Mouse (Mus musculus): ENCODE results near the gene Prop1. TPM values are rescaled to one million over a fixed set of nuclear protein-coding genes. Genes with fewer than 3 reads are reported as not detected.

The Prop1 gene
- polyA plus RNA-seq (2015; fragmentation: Nextera tagmentation; extraction: Ambion mirVana) = not detected in 2 replicates

GRCm38 (mm10) chr11:50953665-50954064 is at the start of gene Prop1:
Prop1 (minus strand) TSS chr11:50953765.
- Histone ChIP-seq H3K36me3 (ENCODE audit: insufficient read depth, low read length) (no peaks in the 10 kb centered on the region), H3K4me1 (ENCODE audit: insufficient read depth, low read depth, low read length) (no peaks in the 10 kb centered on the region), H3K4me2 (replicated peaks; ENCODE audit: low read depth, low read length) (peak within 1 kb of the TSS; percentile 17; the same call in 1 of the 2 replicates), H3K9ac (replicated peaks; ENCODE audit: low read depth) (no peak within 1 kb of the TSS), H3K9me3 (ENCODE audit: low read length) (no peaks in the 10 kb centered on the region), H3K27ac (ENCODE audit: low read length) (no peak within 1 kb of the TSS), H3K4me3 (ENCODE audit: low read depth, low read length) (no peak within 1 kb of the TSS), H3K27me3 (replicated peaks; ENCODE audit: insufficient read depth, low read length) (no peaks in the 10 kb centered on the region)
- TF ChIP-seq CTCF (IDR thresholded peaks at IDR 0.05) = no peak
- no peak for TF ChIP-seq EP300 (IDR thresholded peaks at IDR 0.05)
- ATAC-seq (no peak), DNase-seq (ENCODE audit: low spot score) (no peak)
- WGBS = 50% methylated on average over 6 of the region's 6 CpGs

- DNase-seq (ENCODE audit: low spot score) = no peak
- no peak within 1 kb of the TSS for H3K4me2 ChIP-seq (replicated peaks; ENCODE audit: low read depth, low read length)
- WGBS = 63% methylated on average over 5 of the region's 5 CpGs
- no peak for ATAC-seq
- no peaks in the 10 kb centered on the region for H3K9me3 ChIP-seq (ENCODE audit: low read length)
- H3K27me3 ChIP-seq (replicated peaks; ENCODE audit: insufficient read depth, low read length) = no peaks in the 10 kb centered on the region
- no peaks in the 10 kb centered on the region for H3K36me3 ChIP-seq (ENCODE audit: insufficient read depth, low read length)
- H3K4me1 ChIP-seq (ENCODE audit: insufficient read depth, low read depth, low read length) = no peaks in the 10 kb centered on the region
- H3K27ac ChIP-seq (ENCODE audit: low read length) = no peak within 1 kb of the TSS
- no peak within 1 kb of the TSS for H3K4me3 ChIP-seq (ENCODE audit: low read depth, low read length)
- H3K9ac ChIP-seq (replicated peaks; ENCODE audit: low read depth) = no peak within 1 kb of the TSS
- TF ChIP-seq CTCF (IDR thresholded peaks at IDR 0.05) = no peak
- TF ChIP-seq EP300 (IDR thresholded peaks at IDR 0.05) = no peak
Observed at GRCm38 (mm10) chr11:51003296-51003695, 49.7 kb upstream of the Prop1 start, which contains the start of gene Olfr51. Olfr51 (plus strand) TSS chr11:51003596.

- H3K4me3 ChIP-seq (ENCODE audit: low read depth, low read length) = no peak within 1 kb of the TSS
- no peaks in the 10 kb centered on the region for H3K9me3 ChIP-seq (ENCODE audit: low read length)
- WGBS = 51% methylated on average over 5 of the region's 5 CpGs
- DNase-seq (ENCODE audit: low spot score) (no peak), ATAC-seq (no peak)
- no peaks in the 10 kb centered on the region for H3K4me1 ChIP-seq (ENCODE audit: insufficient read depth, low read depth, low read length)
- no peak for TF ChIP-seq EP300 (IDR thresholded peaks at IDR 0.05)
- no peak for TF ChIP-seq CTCF (IDR thresholded peaks at IDR 0.05)
- H3K36me3 ChIP-seq (ENCODE audit: insufficient read depth, low read length) = no peaks in the 10 kb centered on the region
- no peaks in the 10 kb centered on the region for H3K27me3 ChIP-seq (replicated peaks; ENCODE audit: insufficient read depth, low read length)
- no peak within 1 kb of the TSS for H3K27ac ChIP-seq (ENCODE audit: low read length)
- no peak within 1 kb of the TSS for H3K4me2 ChIP-seq (replicated peaks; ENCODE audit: low read depth, low read length)
- no peak within 1 kb of the TSS for H3K9ac ChIP-seq (replicated peaks; ENCODE audit: low read depth)
Observed at GRCm38 (mm10) chr11:50981667-50982066, 28.1 kb upstream of the Prop1 start, which contains the start of gene Olfr1377. Olfr1377 (plus strand) TSS chr11:50981967.

- Histone ChIP-seq H3K9ac (replicated peaks; ENCODE audit: low read depth) (no peak overlapping the region), H3K9me3 (ENCODE audit: low read length) (no peaks in the 10 kb centered on the region), H3K27ac (ENCODE audit: low read length) (no peak overlapping the region), H3K4me1 (ENCODE audit: insufficient read depth, low read depth, low read length) (no peaks in the 10 kb centered on the region), H3K36me3 (ENCODE audit: insufficient read depth, low read length) (no peaks in the 10 kb centered on the region), H3K4me2 (replicated peaks; ENCODE audit: low read depth, low read length) (no peak overlapping the region), H3K4me3 (ENCODE audit: low read depth, low read length) (no peak overlapping the region), H3K27me3 (replicated peaks; ENCODE audit: insufficient read depth, low read length) (no peaks in the 10 kb centered on the region)
- TF ChIP-seq CTCF (IDR thresholded peaks at IDR 0.05) (no peak), EP300 (IDR thresholded peaks at IDR 0.05) (no peak)
- ATAC-seq (no peak), DNase-seq (ENCODE audit: low spot score) (no peak)
- 60% methylated on average over 4 of the region's 4 CpGs for WGBS
Observed at GRCm38 (mm10) chr11:50977216-50977615, 23.7 kb upstream of the Prop1 start.

- Histone ChIP-seq H3K9ac (replicated peaks; ENCODE audit: low read depth) (no peak within 1 kb of the TSS), H3K4me2 (replicated peaks; ENCODE audit: low read depth, low read length) (no peak within 1 kb of the TSS), H3K9me3 (ENCODE audit: low read length) (no peaks in the 10 kb centered on the region), H3K4me1 (ENCODE audit: insufficient read depth, low read depth, low read length) (no peaks in the 10 kb centered on the region), H3K27me3 (replicated peaks; ENCODE audit: insufficient read depth, low read length) (no peaks in the 10 kb centered on the region), H3K36me3 (ENCODE audit: insufficient read depth, low read length) (no peaks in the 10 kb centered on the region), H3K4me3 (ENCODE audit: low read depth, low read length) (no peak within 1 kb of the TSS), H3K27ac (ENCODE audit: low read length) (no peak within 1 kb of the TSS)
- no peak for DNase-seq (ENCODE audit: low spot score)
- no peak for TF ChIP-seq CTCF (IDR thresholded peaks at IDR 0.05)
- no peak for TF ChIP-seq EP300 (IDR thresholded peaks at IDR 0.05)
- WGBS = 86% methylated on average over 11 of the region's 11 CpGs
- no peak for ATAC-seq
Observed at GRCm38 (mm10) chr11:50966230-50966629, 12.7 kb upstream of the Prop1 start, which contains the start of gene Olfr1378. Olfr1378 (plus strand) TSS chr11:50966530.

- Histone ChIP-seq H3K27ac (ENCODE audit: low read length) (no peak overlapping the region), H3K4me1 (ENCODE audit: insufficient read depth, low read depth, low read length) (no peaks in the 10 kb centered on the region), H3K36me3 (ENCODE audit: insufficient read depth, low read length) (no peaks in the 10 kb centered on the region), H3K9me3 (ENCODE audit: low read length) (no peaks in the 10 kb centered on the region), H3K9ac (replicated peaks; ENCODE audit: low read depth) (no peak overlapping the region), H3K27me3 (replicated peaks; ENCODE audit: insufficient read depth, low read length) (no peaks in the 10 kb centered on the region), H3K4me3 (ENCODE audit: low read depth, low read length) (no peak overlapping the region), H3K4me2 (replicated peaks; ENCODE audit: low read depth, low read length) (no peak overlapping the region)
- TF ChIP-seq EP300 (IDR thresholded peaks at IDR 0.05) (peak; percentile 82), CTCF (IDR thresholded peaks at IDR 0.05) (no peak)
- WGBS = 66% methylated on average over 2 of the region's 2 CpGs
- ATAC-seq (no peak), DNase-seq (ENCODE audit: low spot score) (peak; percentile 6)
Observed at GRCm38 (mm10) chr11:50964886-50965285, 11.3 kb upstream of the Prop1 start.

GRCm38 (mm10) chr11:50952290-50952689 is 1.3 kb downstream of the Prop1 start:
- WGBS = 36% methylated on average over 14 of the region's 14 CpGs
- no peak for TF ChIP-seq CTCF (IDR thresholded peaks at IDR 0.05)
- TF ChIP-seq EP300 (IDR thresholded peaks at IDR 0.05) = no peak
- DNase-seq (ENCODE audit: low spot score) (peak; percentile 73), ATAC-seq (peak; percentile 93)
- no peaks in the 10 kb centered on the region for H3K4me1 ChIP-seq (ENCODE audit: insufficient read depth, low read depth, low read length)
- H3K27me3 ChIP-seq (replicated peaks; ENCODE audit: insufficient read depth, low read length) = no peaks in the 10 kb centered on the region
- H3K9me3 ChIP-seq (ENCODE audit: low read length) = no peaks in the 10 kb centered on the region
- H3K36me3 ChIP-seq (ENCODE audit: insufficient read depth, low read length) = no peaks in the 10 kb centered on the region
- no peak overlapping the region for H3K9ac ChIP-seq (replicated peaks; ENCODE audit: low read depth)
- H3K27ac ChIP-seq (ENCODE audit: low read length) = no peak overlapping the region
- peak overlapping the region; percentile 17; the same call in 1 of the 2 replicates for H3K4me2 ChIP-seq (replicated peaks; ENCODE audit: low read depth, low read length)
- no peak overlapping the region for H3K4me3 ChIP-seq (ENCODE audit: low read depth, low read length)
